Mouse (Mus musculus): Measurements from ENCODE around the gene Unc93b1. TPM values are rescaled to one million over a fixed set of nuclear protein-coding genes. Genes with fewer than 3 reads are reported as not detected.

The Unc93b1 gene
- polyA plus RNA-seq, 1 experiment from 2014 or later = 5.1 TPM

DNA sequence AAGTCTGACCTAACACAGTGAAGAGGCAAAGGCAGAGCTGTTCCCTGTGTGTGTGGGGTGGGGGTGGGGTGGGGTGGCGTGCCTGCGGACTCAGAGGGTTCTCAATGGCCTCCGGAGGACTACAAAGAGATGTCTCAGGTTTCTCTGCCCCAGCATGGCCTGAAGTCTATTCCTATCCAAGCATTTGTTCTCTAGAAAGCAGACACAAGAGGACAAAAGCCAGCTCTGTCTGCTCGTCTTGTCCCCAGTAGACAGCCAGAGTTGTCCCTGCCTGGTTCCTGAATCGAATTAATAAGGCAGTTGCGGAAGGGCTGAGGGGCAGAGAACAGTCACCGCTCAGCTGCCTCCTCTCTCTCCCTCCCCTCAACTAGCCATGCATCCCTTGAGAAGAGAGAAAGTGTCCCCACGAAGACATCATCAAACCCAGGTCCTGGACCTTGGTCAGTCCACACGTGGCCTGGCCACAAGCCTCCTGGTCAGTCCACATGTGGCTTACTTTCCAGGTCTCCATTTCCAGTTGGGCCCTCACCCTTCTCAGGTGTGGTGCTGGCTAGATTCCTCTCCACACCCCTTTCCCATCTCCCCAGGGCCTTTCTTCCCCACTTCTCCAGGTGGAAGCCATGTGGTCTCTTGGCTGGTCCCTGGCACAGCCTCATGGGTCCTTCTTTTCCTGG is 48.7 kb downstream of the Unc93b1 start:
- Histone ChIP-seq H3K36me3 (no peaks in the 10 kb centered on the region), H3K27me3 (ENCODE audit: low read depth, poor library complexity, severe bottlenecking) (0 out of 2 replicates have a peak, but pooled peaks cover 4% of the 10 kb centered on the region), H3K4me3 (no peak overlapping the region), H3K4me1 (peaks cover 57% of the 10 kb centered on the region), H3K9me3 (replicated peaks) (peaks cover 2% of the 10 kb centered on the region; the same call in 1 of the 2 replicates), H3K27ac (replicated peaks) (peak overlapping the region; percentile 69)
- no peak for DNase-seq (ENCODE audit: low spot score)
- WGBS = 35% methylated on average over 9 of the region's 9 CpGs

DNA sequence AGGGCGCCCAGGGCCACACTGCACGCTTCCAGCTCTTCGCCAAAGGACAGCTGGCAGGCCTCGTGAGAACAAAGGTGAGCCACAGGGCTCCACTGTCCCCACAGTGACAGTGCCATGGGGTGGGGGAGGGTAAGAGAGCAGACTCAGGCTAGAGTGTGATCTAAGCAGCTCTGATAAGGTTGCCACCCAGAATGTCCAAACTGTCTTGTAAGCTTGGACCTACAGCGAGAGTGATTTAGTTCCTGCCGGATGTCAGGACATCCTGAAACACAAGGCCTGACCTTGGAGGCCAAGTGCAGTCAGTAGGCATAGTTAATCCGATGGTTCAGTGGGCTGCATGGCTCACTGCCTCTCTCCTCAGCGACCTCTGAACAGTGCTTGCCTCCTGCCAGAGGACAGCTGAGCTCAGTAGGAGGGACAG is 50.3 kb downstream of the Unc93b1 start:
- Histone ChIP-seq H3K27ac (replicated peaks) (peak overlapping the region; percentile 69), H3K36me3 (no peaks in the 10 kb centered on the region)
- DNase-seq (ENCODE audit: low spot score) = peak; percentile 53

DNA sequence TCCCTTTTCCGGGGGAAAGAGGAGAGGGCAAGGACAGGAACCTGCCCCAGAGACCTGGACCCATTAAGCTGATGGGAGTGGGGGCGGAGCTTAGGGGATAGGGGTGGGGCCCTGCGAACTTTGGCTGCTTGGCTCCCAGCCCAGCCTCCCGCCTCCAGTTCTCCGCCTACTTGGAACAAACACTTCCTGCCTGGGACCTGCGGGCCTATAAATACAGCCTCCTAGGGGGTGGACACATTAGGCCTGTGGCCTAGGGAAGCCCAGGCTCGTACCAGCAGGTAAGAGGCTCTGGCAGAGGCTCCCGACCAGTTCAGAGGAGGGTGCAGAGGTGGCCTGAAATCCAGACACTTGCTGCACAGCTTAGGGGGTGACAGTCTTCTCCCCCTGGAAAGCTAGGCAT is 51.3 kb downstream of the Unc93b1 start, which contains the start of gene Acy3:
Gene Acy3, plus strand, starts transcription at position 237 of the 400 bp plus-strand sequence.
- Histone ChIP-seq H3K9me3 (replicated peaks) (peaks cover 6% of the 10 kb centered on the region; the same call in 1 of the 2 replicates), H3K27me3 (ENCODE audit: low read depth, poor library complexity, severe bottlenecking) (0 out of 2 replicates have a peak, but pooled peaks cover 9% of the 10 kb centered on the region), H3K36me3 (no peaks in the 10 kb centered on the region), H3K4me3 (no peak within 1 kb of the TSS), H3K27ac (replicated peaks) (peak within 1 kb of the TSS; percentile 69), H3K4me1 (peaks cover 46% of the 10 kb centered on the region)
- 23% methylated on average over 8 of the region's 8 CpGs for WGBS
- DNase-seq (ENCODE audit: low spot score) = no peak

More for the DNA sequence above, 50.3 kb downstream of the Unc93b1 start:
- peaks cover 6% of the 10 kb centered on the region; the same call in 1 of the 2 replicates for H3K9me3 ChIP-seq (replicated peaks)
- 0 out of 2 replicates have a peak, but pooled peaks cover 4% of the 10 kb centered on the region for H3K27me3 ChIP-seq (ENCODE audit: low read depth, poor library complexity, severe bottlenecking)
- peaks cover 47% of the 10 kb centered on the region for H3K4me1 ChIP-seq
- H3K4me3 ChIP-seq = no peak overlapping the region
- WGBS = 19% methylated on average over 8 of the region's 8 CpGs

DNA sequence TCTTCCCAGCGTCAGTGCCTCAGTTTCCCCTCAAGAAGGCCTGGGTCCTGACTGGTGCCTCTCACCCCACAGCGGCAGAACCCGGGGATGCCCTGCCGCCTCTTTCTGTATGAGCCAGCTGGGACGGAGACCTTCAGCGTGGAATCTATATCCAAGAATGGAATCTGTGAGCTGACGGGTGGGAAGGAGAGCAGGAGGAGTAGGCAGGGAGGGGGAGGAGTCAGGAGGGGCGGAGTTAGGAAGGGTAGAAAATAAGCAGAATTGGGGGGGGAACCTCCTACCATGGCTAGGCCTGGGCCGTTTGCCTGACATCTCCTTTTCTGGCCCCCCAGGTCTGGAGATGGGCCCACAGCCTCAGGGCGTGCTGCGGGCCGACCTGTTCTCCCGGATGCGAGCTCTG is 53.1 kb downstream of the Unc93b1 start:
- H3K9me3 ChIP-seq (replicated peaks) = peaks cover 6% of the 10 kb centered on the region; the same call in 1 of the 2 replicates
- DNase-seq (ENCODE audit: low spot score) = no peak
- no peak overlapping the region for H3K4me3 ChIP-seq
- H3K27ac ChIP-seq (replicated peaks) = no peak overlapping the region
- H3K36me3 ChIP-seq = no peaks in the 10 kb centered on the region
- H3K27me3 ChIP-seq (ENCODE audit: low read depth, poor library complexity, severe bottlenecking) = 0 out of 2 replicates have a peak, but pooled peaks cover 9% of the 10 kb centered on the region
- 91% methylated on average over 14 of the region's 14 CpGs for WGBS
- H3K4me1 ChIP-seq = peaks cover 47% of the 10 kb centered on the region

DNA sequence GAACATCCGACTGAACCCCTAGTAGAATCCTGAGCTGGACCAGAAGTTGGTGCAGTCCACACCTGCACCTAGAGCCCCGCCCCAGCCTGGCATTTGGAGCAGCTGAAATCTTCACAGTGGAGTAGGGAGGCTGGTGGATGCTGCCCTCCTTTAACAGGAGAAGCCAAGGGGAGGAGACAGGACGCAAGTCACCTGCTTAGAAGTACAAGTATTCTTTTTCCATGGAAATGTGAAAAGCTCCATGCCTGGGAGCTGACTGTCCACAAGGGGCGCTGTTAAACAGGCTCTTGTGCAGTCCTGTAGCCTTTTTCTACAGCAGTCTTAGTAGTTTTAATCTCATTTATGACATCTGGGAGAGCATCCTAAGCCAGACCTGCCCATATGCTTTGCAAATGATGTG is 53.8 kb downstream of the Unc93b1 start:
- no peak for DNase-seq (ENCODE audit: low spot score)
- WGBS = 90% methylated on average over 4 of the region's 4 CpGs
- no peak overlapping the region for H3K27ac ChIP-seq (replicated peaks)
- peaks cover 6% of the 10 kb centered on the region; the same call in 1 of the 2 replicates for H3K9me3 ChIP-seq (replicated peaks)
- H3K36me3 ChIP-seq = no peaks in the 10 kb centered on the region
- peaks cover 40% of the 10 kb centered on the region for H3K4me1 ChIP-seq
- H3K27me3 ChIP-seq (ENCODE audit: low read depth, poor library complexity, severe bottlenecking) = 0 out of 2 replicates have a peak, but pooled peaks cover 8% of the 10 kb centered on the region
- no peak overlapping the region for H3K4me3 ChIP-seq

DNA sequence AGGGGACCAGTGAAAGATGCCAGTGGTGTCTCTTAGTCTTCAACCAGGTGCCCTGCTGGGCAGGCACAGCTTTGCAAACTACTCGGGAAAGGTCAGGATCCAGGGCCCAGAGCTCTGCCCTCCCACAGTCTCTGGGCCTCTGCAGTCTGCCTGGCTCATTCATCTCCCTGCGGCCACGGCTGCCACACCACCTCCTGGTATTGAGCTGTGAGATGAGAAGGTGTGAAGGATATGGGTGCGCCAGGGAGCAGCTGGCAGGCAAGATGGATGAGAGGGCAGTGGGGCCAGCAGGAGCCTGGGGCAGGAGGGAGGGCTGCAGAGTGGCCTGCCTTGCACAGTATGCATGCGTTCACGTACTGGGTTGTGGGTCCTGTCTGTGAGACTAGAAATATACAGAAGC is 55.8 kb downstream of the Unc93b1 start:
- H3K27ac ChIP-seq (replicated peaks) = no peak overlapping the region; the same call in 1 of the 2 replicates
- H3K4me1 ChIP-seq = peaks cover 23% of the 10 kb centered on the region
- WGBS = 71% methylated on average over 6 of the region's 6 CpGs
- peaks cover 6% of the 10 kb centered on the region; the same call in 1 of the 2 replicates for H3K9me3 ChIP-seq (replicated peaks)
- 0 out of 2 replicates have a peak, but pooled peaks cover 5% of the 10 kb centered on the region for H3K27me3 ChIP-seq (ENCODE audit: low read depth, poor library complexity, severe bottlenecking)
- H3K4me3 ChIP-seq = no peak overlapping the region
- no peak for DNase-seq (ENCODE audit: low spot score)
- no peaks in the 10 kb centered on the region for H3K36me3 ChIP-seq

DNA sequence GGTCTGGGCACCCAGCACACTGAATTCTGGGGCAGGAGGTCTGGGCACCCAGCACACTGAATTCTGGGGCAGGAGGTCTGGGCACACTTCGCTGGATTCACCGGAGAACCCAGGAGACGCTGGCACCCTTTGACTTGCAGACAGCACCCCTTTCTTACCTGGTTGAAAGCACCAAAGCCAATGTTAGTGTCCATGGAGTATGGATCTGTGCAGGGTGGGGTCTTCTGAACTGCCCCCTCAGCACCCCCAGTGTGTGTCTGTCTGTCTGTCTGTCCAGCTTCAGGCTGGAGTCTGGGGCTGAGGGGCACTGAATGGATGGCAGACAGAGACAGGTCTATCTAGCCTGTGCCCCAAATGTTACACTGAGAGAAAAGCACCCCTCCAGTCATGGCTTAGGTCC is 56.6 kb downstream of the Unc93b1 start:
- peaks cover 6% of the 10 kb centered on the region; the same call in 1 of the 2 replicates for H3K9me3 ChIP-seq (replicated peaks)
- H3K27me3 ChIP-seq (ENCODE audit: low read depth, poor library complexity, severe bottlenecking) = 0 out of 2 replicates have a peak, but pooled peaks cover 5% of the 10 kb centered on the region
- no peak overlapping the region for H3K27ac ChIP-seq (replicated peaks)
- H3K4me1 ChIP-seq = peaks cover 15% of the 10 kb centered on the region
- no peak overlapping the region for H3K4me3 ChIP-seq
- no peak for DNase-seq (ENCODE audit: low spot score)
- H3K36me3 ChIP-seq = no peaks in the 10 kb centered on the region
- 88% methylated on average over 3 of the region's 3 CpGs for WGBS

DNA sequence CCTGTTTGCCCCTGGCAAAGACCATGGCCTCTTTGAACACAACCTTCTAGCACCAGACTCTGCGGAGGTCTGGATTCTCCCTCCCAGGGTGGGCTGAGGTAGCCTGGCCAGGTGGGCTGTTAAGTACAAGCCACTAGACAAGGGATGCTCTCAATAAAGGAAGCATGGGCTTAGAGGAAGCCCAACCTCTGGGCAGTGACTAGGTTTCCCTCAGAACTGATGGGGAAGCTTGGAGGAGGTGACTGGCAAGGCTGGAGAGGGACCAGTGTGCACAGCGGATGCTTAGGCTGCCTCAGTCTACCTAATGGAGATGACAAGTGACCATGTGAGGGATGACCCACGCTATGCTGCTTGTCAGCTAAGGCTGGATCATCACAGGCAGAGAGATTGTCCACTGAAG is 57.0 kb downstream of the Unc93b1 start:
- no peak overlapping the region for H3K27ac ChIP-seq (replicated peaks)

DNA sequence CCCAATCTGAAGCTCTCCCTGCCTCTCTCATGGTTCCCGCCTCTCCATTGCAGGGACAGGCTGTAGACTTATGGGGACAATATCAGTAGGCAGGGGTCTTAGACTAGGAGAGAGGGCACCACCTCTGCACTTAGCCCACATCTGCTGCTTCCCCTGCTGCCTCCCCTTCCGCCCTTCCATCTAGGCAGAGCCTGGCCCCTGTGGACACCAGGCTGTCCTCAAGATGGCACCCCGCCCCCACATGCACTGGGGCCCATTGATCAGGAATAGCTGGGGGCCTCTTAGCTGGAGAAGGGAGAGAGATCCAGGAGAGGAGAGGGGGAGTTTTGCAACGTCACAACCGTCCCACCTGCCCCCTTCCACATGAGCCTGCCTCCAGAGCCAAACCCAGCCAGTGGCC is 57.4 kb downstream of the Unc93b1 start, which contains the start of gene Tbx10:
Gene Tbx10, plus strand, starts transcription at position 337 of the 400 bp plus-strand sequence.
- DNase-seq (ENCODE audit: low spot score) = no peak
- Histone ChIP-seq H3K4me1 (peaks cover 11% of the 10 kb centered on the region; the same call in 1 of the 2 replicates), H3K27ac (replicated peaks) (peak within 1 kb of the TSS; percentile 42; the same call in 1 of the 2 replicates), H3K4me3 (no peak within 1 kb of the TSS), H3K27me3 (ENCODE audit: low read depth, poor library complexity, severe bottlenecking) (0 out of 2 replicates have a peak, but pooled peaks cover 5% of the 10 kb centered on the region), H3K9me3 (replicated peaks) (peaks cover 6% of the 10 kb centered on the region; the same call in 1 of the 2 replicates), H3K36me3 (no peaks in the 10 kb centered on the region)
- 69% methylated on average over 5 of the region's 5 CpGs for WGBS

More for the DNA sequence above, 57.0 kb downstream of the Unc93b1 start:
- Histone ChIP-seq H3K9me3 (replicated peaks) (peaks cover 6% of the 10 kb centered on the region; the same call in 1 of the 2 replicates), H3K27me3 (ENCODE audit: low read depth, poor library complexity, severe bottlenecking) (0 out of 2 replicates have a peak, but pooled peaks cover 5% of the 10 kb centered on the region), H3K4me1 (peaks cover 11% of the 10 kb centered on the region; the same call in 1 of the 2 replicates), H3K36me3 (no peaks in the 10 kb centered on the region), H3K4me3 (no peak overlapping the region)
- DNase-seq (ENCODE audit: low spot score) = no peak
- WGBS = 85% methylated on average over 3 of the region's 3 CpGs

DNA sequence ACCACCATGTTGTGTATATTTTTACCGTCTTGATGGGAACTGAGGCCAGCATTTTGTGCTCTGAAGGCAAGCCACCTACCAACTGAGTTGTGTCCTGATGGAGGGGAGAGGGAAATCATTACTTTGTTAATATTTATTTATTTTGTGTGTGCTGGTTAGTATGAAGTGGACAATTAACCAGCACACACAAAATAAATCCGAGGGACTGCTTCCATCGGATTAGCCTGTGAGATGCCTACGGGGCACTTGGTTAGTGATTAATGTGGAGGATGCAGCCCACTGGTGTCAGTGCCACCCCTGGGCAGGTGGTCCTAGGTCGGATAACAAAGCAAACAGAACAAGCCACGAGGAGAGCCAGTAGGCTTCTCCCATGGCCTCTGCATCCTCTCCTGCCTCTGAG is 59.9 kb downstream of the Unc93b1 start:
- no peak for DNase-seq (ENCODE audit: low spot score)
- no peaks in the 10 kb centered on the region for H3K36me3 ChIP-seq
- H3K4me3 ChIP-seq = no peak overlapping the region
- H3K4me1 ChIP-seq = peaks cover 26% of the 10 kb centered on the region
- no peaks in the 10 kb centered on the region for H3K9me3 ChIP-seq (replicated peaks)
- 70% methylated on average over 6 of the region's 6 CpGs for WGBS
- H3K27ac ChIP-seq (replicated peaks) = no peak overlapping the region
- peaks cover 12% of the 10 kb centered on the region for H3K27me3 ChIP-seq (ENCODE audit: low read depth, poor library complexity, severe bottlenecking)

DNA sequence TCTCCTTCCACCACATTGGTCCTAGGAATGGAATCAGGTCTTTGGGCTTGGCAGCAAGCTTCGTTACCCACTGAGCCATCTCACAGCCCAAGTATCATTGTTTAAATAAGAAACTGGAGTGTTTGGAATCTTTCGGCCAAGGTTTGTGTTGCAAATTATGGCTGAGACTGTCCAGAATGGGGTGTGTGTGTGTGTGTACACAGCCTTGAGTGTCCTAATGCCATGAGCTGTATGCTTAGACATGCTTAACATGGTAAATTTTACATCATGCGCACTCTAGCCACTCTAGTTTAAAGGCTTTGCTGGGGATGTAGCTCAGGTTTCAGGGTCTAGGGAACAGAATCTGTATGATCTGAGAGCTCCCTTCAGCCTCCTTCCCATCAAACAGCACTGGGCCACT is 60.5 kb downstream of the Unc93b1 start:
- Histone ChIP-seq H3K9me3 (replicated peaks) (no peaks in the 10 kb centered on the region), H3K4me3 (no peak overlapping the region), H3K27ac (replicated peaks) (no peak overlapping the region), H3K36me3 (no peaks in the 10 kb centered on the region), H3K27me3 (ENCODE audit: low read depth, poor library complexity, severe bottlenecking) (peaks cover 12% of the 10 kb centered on the region), H3K4me1 (peaks cover 29% of the 10 kb centered on the region)
- no peak for DNase-seq (ENCODE audit: low spot score)
- 83% methylated on average over 3 of the region's 3 CpGs for WGBS

DNA sequence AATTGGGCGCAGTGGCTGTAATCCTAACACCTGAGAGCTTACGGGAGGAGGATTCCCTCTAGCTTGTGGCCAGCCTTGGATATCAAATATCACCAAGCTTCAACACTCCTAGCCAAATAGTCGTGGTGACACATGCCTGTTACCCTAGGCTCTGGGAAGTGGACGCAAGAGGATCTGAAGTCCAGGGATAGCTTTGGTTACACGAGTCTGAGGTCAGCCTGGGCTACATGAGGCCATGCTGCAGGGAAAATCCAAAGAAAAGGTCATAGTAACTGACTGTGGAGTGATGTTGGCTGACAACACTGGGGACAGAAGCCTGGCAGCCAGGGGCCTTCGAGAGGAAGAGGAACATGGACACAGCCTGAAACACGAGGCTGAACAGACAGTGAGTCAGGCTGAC is 61.1 kb downstream of the Unc93b1 start:
- Histone ChIP-seq H3K4me1 (peaks cover 35% of the 10 kb centered on the region), H3K27ac (replicated peaks) (no peak overlapping the region), H3K36me3 (no peaks in the 10 kb centered on the region), H3K9me3 (replicated peaks) (no peaks in the 10 kb centered on the region), H3K4me3 (no peak overlapping the region), H3K27me3 (ENCODE audit: low read depth, poor library complexity, severe bottlenecking) (peaks cover 7% of the 10 kb centered on the region)
- 79% methylated on average over 7 of the region's 7 CpGs for WGBS
- no peak for DNase-seq (ENCODE audit: low spot score)

DNA sequence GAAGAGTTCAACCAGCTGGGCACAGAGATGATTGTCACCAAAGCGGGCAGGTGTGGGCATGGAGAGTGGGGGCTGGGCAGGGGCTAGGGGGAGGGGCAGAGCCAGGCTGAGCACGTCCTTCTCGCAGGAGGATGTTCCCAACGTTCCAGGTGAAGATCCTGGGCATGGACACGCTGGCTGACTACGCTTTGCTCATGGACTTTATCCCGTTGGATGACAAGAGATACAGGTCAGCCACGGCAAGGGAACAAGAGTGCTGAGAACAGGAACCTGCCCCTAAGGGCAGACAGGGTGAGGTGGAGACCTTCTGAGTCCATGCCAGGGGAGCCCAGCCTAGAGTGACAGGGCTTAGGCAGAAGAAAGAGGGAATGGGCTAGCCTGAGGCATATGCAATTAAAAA is 61.8 kb downstream of the Unc93b1 start:
- no peak overlapping the region for H3K4me3 ChIP-seq
- no peaks in the 10 kb centered on the region for H3K9me3 ChIP-seq (replicated peaks)
- H3K36me3 ChIP-seq = no peaks in the 10 kb centered on the region
- H3K27ac ChIP-seq (replicated peaks) = no peak overlapping the region
- no peak for DNase-seq (ENCODE audit: low spot score)
- H3K4me1 ChIP-seq = peaks cover 42% of the 10 kb centered on the region
- peaks cover 12% of the 10 kb centered on the region for H3K27me3 ChIP-seq (ENCODE audit: low read depth, poor library complexity, severe bottlenecking)
- 80% methylated on average over 8 of the region's 8 CpGs for WGBS
